Mouse (Mus musculus): ENCODE results near the gene Cyp2d9. TPM values are rescaled to one million over a fixed set of nuclear protein-coding genes. Genes with fewer than 3 reads are reported as not detected.
"Not testable (repeated sequence)": the region's sequence is repeated elsewhere in the genome, so short reads cannot be mapped to it uniquely, and the experiment has no call there.

Cyp2d9 gene
- polyA plus RNA-seq (2014; fragmentation: Nextera tagmentation; extraction: Ambion mirVana), result not detected in 2 replicates

- Histone ChIP-seq H3K36me3 (ENCODE audit: control insufficient read depth, insufficient read depth, low read length) (no peaks in the 10 kb centered on the region), H3K9me3 (ENCODE audit: control insufficient read depth, low read length) (peaks cover 26% of the 10 kb centered on the region), H3K27me3 (replicated peaks; ENCODE audit: control insufficient read depth, insufficient read depth, low read length) (no peaks in the 10 kb centered on the region), H3K4me1 (ENCODE audit: control insufficient read depth, insufficient read depth, low read length) (no peaks in the 10 kb centered on the region), H3K27ac (replicated peaks; ENCODE audit: low read depth, low read length) (no peak within 1 kb of the TSS), H3K9ac (ENCODE audit: low read depth, low read length) (no peak within 1 kb of the TSS), H3K4me3 (ENCODE audit: low read depth, low read length) (no peak within 1 kb of the TSS), H3K4me2 (ENCODE audit: low read depth, low read length) (no peak within 1 kb of the TSS)
- ATAC-seq (ENCODE audit: low read depth), result no peak
- no peak for DNase-seq (ENCODE audit: low spot score)
Observed at GRCm38 (mm10) chr15:82433137-82433536, at the start of gene Cyp2d9. Gene Cyp2d9 (plus strand): TSS chr15:82433437.

GRCm38 (mm10) chr15:82385729-82386128 lies 47.5 kb upstream of the Cyp2d9 start:
- no peaks in the 10 kb centered on the region for H3K27me3 ChIP-seq (replicated peaks; ENCODE audit: control insufficient read depth, insufficient read depth, low read length)
- H3K9me3 ChIP-seq (ENCODE audit: control insufficient read depth, low read length), result no peaks in the 10 kb centered on the region
- no peak overlapping the region for H3K4me3 ChIP-seq (ENCODE audit: low read depth, low read length)
- no peaks in the 10 kb centered on the region for H3K36me3 ChIP-seq (ENCODE audit: control insufficient read depth, insufficient read depth, low read length)
- H3K27ac ChIP-seq (replicated peaks; ENCODE audit: low read depth, low read length), result no peak overlapping the region
- 88% methylated on average over 2 of the region's 2 CpGs for WGBS
- no peak for DNase-seq (ENCODE audit: low spot score)
- H3K9ac ChIP-seq (ENCODE audit: low read depth, low read length), result no peak overlapping the region
- no peak for ATAC-seq (ENCODE audit: low read depth)
- no peak overlapping the region for H3K4me2 ChIP-seq (ENCODE audit: low read depth, low read length)
- peaks cover 2% of the 10 kb centered on the region; the same call in 1 of the 2 replicates for H3K4me1 ChIP-seq (ENCODE audit: control insufficient read depth, insufficient read depth, low read length)

- not testable (repeated sequence) for DNase-seq (ENCODE audit: low spot score); H3K27ac ChIP-seq (replicated peaks; ENCODE audit: low read depth, low read length); H3K36me3 ChIP-seq (ENCODE audit: control insufficient read depth, insufficient read depth, low read length); H3K27me3 ChIP-seq (replicated peaks; ENCODE audit: control insufficient read depth, insufficient read depth, low read length); H3K9me3 ChIP-seq (ENCODE audit: control insufficient read depth, low read length); H3K4me3 ChIP-seq (ENCODE audit: low read depth, low read length); ATAC-seq (ENCODE audit: low read depth); H3K9ac ChIP-seq (ENCODE audit: low read depth, low read length); H3K4me1 ChIP-seq (ENCODE audit: control insufficient read depth, insufficient read depth, low read length); H3K4me2 ChIP-seq (ENCODE audit: low read depth, low read length)
- 79% methylated on average over 9 of the region's 10 CpGs for WGBS
Observed at GRCm38 (mm10) chr15:82389916-82390315, 43.3 kb upstream of the Cyp2d9 start.

- WGBS, result 76% methylated on average over 2 of the region's 2 CpGs
- not testable (repeated sequence) for ATAC-seq (ENCODE audit: low read depth); H3K9ac ChIP-seq (ENCODE audit: low read depth, low read length); H3K4me2 ChIP-seq (ENCODE audit: low read depth, low read length); H3K4me3 ChIP-seq (ENCODE audit: low read depth, low read length); H3K27ac ChIP-seq (replicated peaks; ENCODE audit: low read depth, low read length); H3K36me3 ChIP-seq (ENCODE audit: control insufficient read depth, insufficient read depth, low read length); DNase-seq (ENCODE audit: low spot score); H3K4me1 ChIP-seq (ENCODE audit: control insufficient read depth, insufficient read depth, low read length); H3K27me3 ChIP-seq (replicated peaks; ENCODE audit: control insufficient read depth, insufficient read depth, low read length); H3K9me3 ChIP-seq (ENCODE audit: control insufficient read depth, low read length)
Observed at GRCm38 (mm10) chr15:82393922-82394321, 39.3 kb upstream of the Cyp2d9 start, which contains the start of gene Cyp2d11. Gene Cyp2d11 (minus strand): TSS chr15:82394022.

- H3K36me3 ChIP-seq (ENCODE audit: control insufficient read depth, insufficient read depth, low read length); H3K9me3 ChIP-seq (ENCODE audit: control insufficient read depth, low read length); H3K27ac ChIP-seq (replicated peaks; ENCODE audit: low read depth, low read length); H3K27me3 ChIP-seq (replicated peaks; ENCODE audit: control insufficient read depth, insufficient read depth, low read length); H3K4me1 ChIP-seq (ENCODE audit: control insufficient read depth, insufficient read depth, low read length); ATAC-seq (ENCODE audit: low read depth); H3K9ac ChIP-seq (ENCODE audit: low read depth, low read length); DNase-seq (ENCODE audit: low spot score); H3K4me3 ChIP-seq (ENCODE audit: low read depth, low read length); H3K4me2 ChIP-seq (ENCODE audit: low read depth, low read length): not testable (repeated sequence)
- WGBS, result 81% methylated on average over 3 of the region's 3 CpGs
Observed at GRCm38 (mm10) chr15:82395955-82396354, 37.3 kb upstream of the Cyp2d9 start.

- no peak for ATAC-seq (ENCODE audit: low read depth)
- Histone ChIP-seq H3K4me2 (ENCODE audit: low read depth, low read length) (no peak overlapping the region), H3K36me3 (ENCODE audit: control insufficient read depth, insufficient read depth, low read length) (no peaks in the 10 kb centered on the region), H3K4me1 (ENCODE audit: control insufficient read depth, insufficient read depth, low read length) (no peaks in the 10 kb centered on the region), H3K4me3 (ENCODE audit: low read depth, low read length) (no peak overlapping the region), H3K9ac (ENCODE audit: low read depth, low read length) (no peak overlapping the region), H3K9me3 (ENCODE audit: control insufficient read depth, low read length) (no peaks in the 10 kb centered on the region), H3K27ac (replicated peaks; ENCODE audit: low read depth, low read length) (no peak overlapping the region), H3K27me3 (replicated peaks; ENCODE audit: control insufficient read depth, insufficient read depth, low read length) (no peaks in the 10 kb centered on the region)
- 46% methylated on average over 2 of the region's 2 CpGs for WGBS
- DNase-seq (ENCODE audit: low spot score), result no peak
Observed at GRCm38 (mm10) chr15:82401516-82401915, 31.7 kb upstream of the Cyp2d9 start.

GRCm38 (mm10) chr15:82402106-82402505 lies 31.1 kb upstream of the Cyp2d9 start:
- no peak overlapping the region for H3K4me3 ChIP-seq (ENCODE audit: low read depth, low read length)
- no peaks in the 10 kb centered on the region for H3K9me3 ChIP-seq (ENCODE audit: control insufficient read depth, low read length)
- no peaks in the 10 kb centered on the region for H3K4me1 ChIP-seq (ENCODE audit: control insufficient read depth, insufficient read depth, low read length)
- H3K9ac ChIP-seq (ENCODE audit: low read depth, low read length), result no peak overlapping the region
- ATAC-seq (ENCODE audit: low read depth), result no peak
- no peaks in the 10 kb centered on the region for H3K27me3 ChIP-seq (replicated peaks; ENCODE audit: control insufficient read depth, insufficient read depth, low read length)
- H3K4me2 ChIP-seq (ENCODE audit: low read depth, low read length), result no peak overlapping the region
- H3K27ac ChIP-seq (replicated peaks; ENCODE audit: low read depth, low read length), result no peak overlapping the region
- no peak for DNase-seq (ENCODE audit: low spot score)
- H3K36me3 ChIP-seq (ENCODE audit: control insufficient read depth, insufficient read depth, low read length), result no peaks in the 10 kb centered on the region

GRCm38 (mm10) chr15:82402741-82403140 lies 30.5 kb upstream of the Cyp2d9 start:
- H3K4me3 ChIP-seq (ENCODE audit: low read depth, low read length), result no peak overlapping the region
- H3K4me2 ChIP-seq (ENCODE audit: low read depth, low read length), result no peak overlapping the region
- ATAC-seq (ENCODE audit: low read depth) (no peak), DNase-seq (ENCODE audit: low spot score) (no peak)
- no peak overlapping the region for H3K27ac ChIP-seq (replicated peaks; ENCODE audit: low read depth, low read length)
- no peaks in the 10 kb centered on the region for H3K9me3 ChIP-seq (ENCODE audit: control insufficient read depth, low read length)
- WGBS, result 90% methylated on average over 6 of the region's 6 CpGs
- H3K4me1 ChIP-seq (ENCODE audit: control insufficient read depth, insufficient read depth, low read length), result no peaks in the 10 kb centered on the region
- no peaks in the 10 kb centered on the region for H3K27me3 ChIP-seq (replicated peaks; ENCODE audit: control insufficient read depth, insufficient read depth, low read length)
- no peaks in the 10 kb centered on the region for H3K36me3 ChIP-seq (ENCODE audit: control insufficient read depth, insufficient read depth, low read length)
- no peak overlapping the region for H3K9ac ChIP-seq (ENCODE audit: low read depth, low read length)

- Histone ChIP-seq H3K9ac (ENCODE audit: low read depth, low read length) (no peak overlapping the region), H3K4me2 (ENCODE audit: low read depth, low read length) (no peak overlapping the region), H3K27ac (replicated peaks; ENCODE audit: low read depth, low read length) (no peak overlapping the region), H3K4me1 (ENCODE audit: control insufficient read depth, insufficient read depth, low read length) (no peaks in the 10 kb centered on the region), H3K27me3 (replicated peaks; ENCODE audit: control insufficient read depth, insufficient read depth, low read length) (no peaks in the 10 kb centered on the region), H3K4me3 (ENCODE audit: low read depth, low read length) (no peak overlapping the region), H3K36me3 (ENCODE audit: control insufficient read depth, insufficient read depth, low read length) (no peaks in the 10 kb centered on the region), H3K9me3 (ENCODE audit: control insufficient read depth, low read length) (no peaks in the 10 kb centered on the region)
- DNase-seq (ENCODE audit: low spot score) (no peak), ATAC-seq (ENCODE audit: low read depth) (no peak)
- 92% methylated on average over 9 of the region's 9 CpGs for whole genome bisulfite sequencing
Observed at GRCm38 (mm10) chr15:82403606-82404005, 29.6 kb upstream of the Cyp2d9 start.
